Mouse (Mus musculus) liver, adult 2 months (tissue): ENCODE data around the gene Gm13420. TPM values are rescaled to one million over a fixed set of nuclear protein-coding genes. Genes with fewer than 3 reads are reported as not detected.
A peak's percentile ranks its signal among the peaks of the same experiment; 100 is the strongest.
"Not testable (repeated sequence)": the region's sequence is repeated elsewhere in the genome, so short reads cannot be mapped to it uniquely, and the experiment has no call there.

Experiments
- DNase-seq: peaks from one replicate; pipeline ENCODE4 v3.0.0-alpha.2; 2011; ENCODE audit warnings: low read depth, low spot score; ENCODE audit errors: extremely low read depth
- H3K27ac ChIP-seq: fragments of 200-500 bp; replicated peaks from 2 replicates; pipeline ENCODE4 v1.5.1; 2012; ENCODE audit warnings: low read depth, mild to moderate bottlenecking, control low read depth, inconsistent platforms, low read length; ENCODE audit not compliant: insufficient read depth
- H3K27me3 ChIP-seq: fragments of 200-500 bp; 2 replicates; pipeline ENCODE4 v1.6.1; 2012; ENCODE audit warnings: mild to moderate bottlenecking, moderate library complexity, low read length, inconsistent platforms; ENCODE audit not compliant: control insufficient read depth, insufficient read depth
- H3K36me3 ChIP-seq: fragments of 200-500 bp; 2 replicates; pipeline ENCODE4 v1.6.1; 2012; ENCODE audit warnings: low read length, inconsistent platforms; ENCODE audit not compliant: control insufficient read depth, insufficient read depth
- H3K4me1 ChIP-seq: fragments of 200-500 bp; 2 replicates; pipeline ENCODE4 v1.6.1; 2011; ENCODE audit warnings: low read length; ENCODE audit not compliant: control insufficient read depth, insufficient read depth
- H3K4me3 ChIP-seq: fragments of 200-500 bp; 2 replicates; pipeline ENCODE4 v1.5.1; 2011; ENCODE audit warnings: low read depth, mild to moderate bottlenecking, control low read depth, low read length, moderate library complexity; ENCODE audit not compliant: insufficient read depth
- H3K79me2 ChIP-seq: fragments of 200-500 bp; 2 replicates; pipeline ENCODE4 v1.6.1; 2012; ENCODE audit warnings: inconsistent platforms, mild to moderate bottlenecking, low read length, moderate library complexity; ENCODE audit not compliant: control insufficient read depth, insufficient read depth
- H3K9ac ChIP-seq: fragments of 200-500 bp; 2 replicates; pipeline ENCODE4 v1.6.1; 2012; ENCODE audit warnings: low read depth, mild to moderate bottlenecking, control low read depth, inconsistent platforms, low read length
- CTCF ChIP-seq: fragments of 200-500 bp; IDR thresholded peaks from 2 replicates; pipeline ENCODE4 v1.5.1; 2011; ENCODE audit warnings: low read depth, low read length, control low read depth
- POLR2A ChIP-seq: fragments of 200-500 bp; IDR thresholded peaks from 2 replicates; pipeline ENCODE4 v1.6.1; 2011; ENCODE audit warnings: low read length, control low read depth; ENCODE audit not compliant: insufficient read depth; ENCODE audit errors: extremely low read depth
- WGBS: fragments of 180-500 bp; shearing (Covaris S2); methylation state at CpG from one replicate; pipeline ENCODE4 v1.1.7; 2018; 5-methylcytosine and 5-hydroxymethylcytosine counted together
- polyA plus RNA-seq: library from polyadenylated mRNA; depleted of rRNA; stranded (reverse); fragments of >200 nt; gene quantifications from 2 replicates; pipeline ENCODE4 v1.2.3, GENCODE M21; 2012; rRNA removed
- total RNA-seq: library from RNA; depleted of rRNA; stranded (reverse); fragments of >200 nt; gene quantifications from 2 replicates; pipeline ENCODE4 v1.2.3, GENCODE M21; 2014; rRNA removed

Gm13420 gene
- total RNA-seq (0.13 and 0.18 TPM in 2 replicates), polyA plus RNA-seq (0.35 and 0.86 TPM in 2 replicates)

DNA sequence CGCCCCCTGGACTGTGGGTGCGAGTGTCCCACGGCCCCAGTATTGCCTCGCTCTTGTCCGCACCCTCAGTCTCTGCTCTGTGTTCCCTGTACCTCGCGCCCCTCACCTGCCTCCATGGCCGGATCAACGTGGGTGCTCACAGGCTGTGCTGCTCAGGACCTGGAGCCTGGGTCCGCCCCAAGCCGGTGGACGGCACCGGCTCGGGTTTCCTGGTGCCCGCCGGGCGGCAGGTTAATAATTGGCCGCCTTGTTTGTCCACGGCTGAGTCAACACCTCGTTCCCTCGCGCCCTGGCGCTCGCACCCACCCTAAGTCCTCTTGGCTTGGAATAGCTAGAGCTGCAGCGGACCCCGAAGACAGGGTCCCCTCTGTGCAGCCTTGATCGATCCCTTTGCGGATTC, at the start of gene Gm13420:
TSS of gene Gm13420 (minus strand) at position 189 of the 400 bp plus-strand sequence.
- WGBS, result 4% methylated on average over 28 of the region's 28 CpGs
- Histone ChIP-seq H3K4me1 (peaks cover 7% of the 10 kb centered on the region; the same call in 1 of the 2 replicates), H3K36me3 (no peaks in the 10 kb centered on the region), H3K4me3 (peak within 1 kb of the TSS; percentile 65; the same call in 1 of the 2 replicates), H3K27me3 (0 out of 2 replicates have a peak, but pooled peaks cover 5% of the 10 kb centered on the region), H3K27ac (no peak within 1 kb of the TSS), H3K9ac (peak within 1 kb of the TSS; percentile 69), H3K79me2 (no peaks in the 10 kb centered on the region)
- TF ChIP-seq CTCF, result no peak
- TF ChIP-seq POLR2A, result no peak
- peak; percentile 43 for DNase-seq

DNA sequence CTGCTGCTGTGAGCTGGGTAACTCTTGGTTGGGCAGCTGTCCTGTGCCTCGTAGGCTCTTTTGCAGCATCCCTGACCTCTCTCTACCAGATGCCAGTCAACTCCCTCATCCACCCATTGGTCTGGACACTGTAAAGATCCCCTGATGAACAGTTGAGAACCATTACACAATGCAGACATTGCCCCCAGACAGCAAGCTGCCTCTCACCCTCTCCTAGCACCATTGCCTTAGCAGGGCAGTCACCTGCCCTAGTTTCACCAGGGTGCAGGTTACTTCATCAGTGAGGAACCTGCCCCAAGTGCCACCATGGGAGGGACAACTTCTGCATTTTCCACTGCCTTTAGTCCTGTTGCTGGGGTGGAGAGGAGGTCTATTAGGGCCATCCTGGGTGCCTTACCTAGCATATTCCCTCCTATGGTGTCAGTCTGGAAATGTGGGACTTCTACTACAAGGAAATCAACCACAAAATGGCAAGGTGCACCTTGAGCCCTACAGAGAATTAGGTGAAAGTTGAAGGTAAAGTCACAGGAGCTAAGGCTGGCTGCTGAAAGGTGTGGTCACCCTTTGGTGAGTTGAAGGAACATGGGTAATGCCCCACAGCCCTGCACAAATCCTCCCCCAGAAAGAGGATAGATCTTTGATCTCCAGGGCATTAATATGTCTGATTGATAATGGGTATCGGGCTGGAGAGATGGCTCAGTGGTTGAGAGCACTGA, 41.4 kb upstream of the Gm13420 start:
- Histone ChIP-seq H3K9ac (no peak overlapping the region), H3K4me1 (no peaks in the 10 kb centered on the region; the same call in 1 of the 2 replicates), H3K4me3 (no peak overlapping the region), H3K27ac (no peak overlapping the region), H3K27me3 (no peaks in the 10 kb centered on the region), H3K79me2 (no peaks in the 10 kb centered on the region), H3K36me3 (no peaks in the 10 kb centered on the region)
- no peak for DNase-seq
- no peak for TF ChIP-seq POLR2A
- TF ChIP-seq CTCF, result no peak
- WGBS, result 96% methylated on average over 2 of the region's 2 CpGs

DNA sequence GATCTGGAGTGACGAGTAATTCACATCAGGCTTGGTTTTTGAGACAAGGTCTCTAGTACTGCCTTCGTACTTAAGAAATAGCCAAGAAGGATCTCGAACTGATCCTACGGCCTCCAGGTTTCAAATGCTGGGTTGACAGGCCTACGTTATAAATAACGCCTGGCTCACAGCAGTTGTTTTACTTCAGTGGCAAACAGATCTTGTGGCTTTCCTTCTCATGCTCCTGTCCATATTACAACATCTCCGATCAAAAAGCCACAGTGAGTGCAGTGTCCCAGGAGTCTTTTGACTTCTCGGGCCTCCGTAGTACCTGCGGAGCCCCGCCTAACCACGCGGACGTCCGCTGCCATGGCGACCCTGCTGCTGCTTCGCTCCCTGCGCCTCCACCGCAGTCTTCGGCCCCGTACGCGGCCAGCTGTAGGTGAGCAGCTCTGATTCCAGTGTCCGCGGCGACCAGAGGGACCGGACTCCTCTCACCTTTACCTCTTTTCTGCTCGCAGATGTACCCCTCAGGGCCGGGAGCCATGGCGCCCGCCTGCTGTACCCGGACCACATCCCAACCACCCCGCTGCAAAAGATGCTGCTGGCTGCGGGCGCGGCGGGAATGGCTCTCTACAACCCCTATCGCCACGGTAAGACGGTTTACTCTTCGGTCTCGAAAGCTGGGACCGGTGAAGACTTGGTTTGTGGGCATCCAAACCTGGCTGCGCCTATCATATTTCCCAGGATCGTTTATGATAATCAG, 36.6 kb upstream of the Gm13420 start, which contains the start of gene Trub2:
TSS of gene Trub2 (minus strand) at position 566 of the 745 bp plus-strand sequence.
- TF ChIP-seq POLR2A (no peak), CTCF (no peak)
- peaks cover 3% of the 10 kb centered on the region; the same call in 1 of the 2 replicates for H3K36me3 ChIP-seq
- peak within 1 kb of the TSS; percentile 68 for H3K9ac ChIP-seq
- WGBS, result under 1% methylated on average over 45 of the region's 45 CpGs
- H3K79me2 ChIP-seq, result no peaks in the 10 kb centered on the region
- H3K4me3 ChIP-seq, result peak within 1 kb of the TSS; percentile 82
- peak within 1 kb of the TSS; percentile 51 for H3K27ac ChIP-seq
- peaks cover 4% of the 10 kb centered on the region for H3K4me1 ChIP-seq
- H3K27me3 ChIP-seq, result no peaks in the 10 kb centered on the region
- peak; percentile 89 for DNase-seq

DNA sequence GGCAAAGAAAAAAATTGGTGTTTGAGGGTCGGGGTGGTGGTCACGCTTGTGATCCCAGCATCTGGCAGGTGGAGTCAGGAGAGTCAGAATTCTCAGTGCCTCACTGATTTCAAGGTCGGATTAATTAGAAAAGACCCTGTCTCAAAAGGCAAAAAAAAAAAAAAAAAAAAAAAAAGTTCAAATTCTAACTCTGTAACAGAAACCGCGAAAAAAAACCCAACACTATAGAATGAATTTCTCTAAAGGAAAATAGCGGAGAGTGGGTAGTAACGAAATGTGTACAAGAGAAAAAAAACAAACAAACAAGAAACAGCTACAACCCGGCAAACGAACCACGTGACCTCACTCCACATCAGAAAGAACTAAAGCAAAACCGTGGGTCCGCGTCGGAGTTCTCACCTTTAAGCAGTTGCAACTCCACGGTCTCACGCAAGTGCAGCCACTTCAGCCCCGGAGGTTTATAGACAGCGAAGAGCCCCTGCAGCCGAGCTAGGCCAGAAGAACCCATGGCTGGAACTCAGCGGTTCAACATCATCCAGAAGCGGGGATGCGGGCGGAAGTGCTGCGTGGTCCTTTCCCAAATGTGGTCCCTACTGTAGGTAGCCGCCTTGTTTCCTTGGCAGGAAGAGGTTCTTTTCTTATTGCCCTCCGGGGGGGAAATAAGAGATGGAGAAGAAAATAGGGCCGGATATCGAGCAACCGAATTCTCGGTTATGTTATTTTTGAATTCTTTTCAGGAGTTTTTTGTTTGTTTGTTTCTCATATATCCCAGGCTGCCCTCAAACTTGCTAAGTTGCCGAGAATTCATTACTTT, 35.8 kb upstream of the Gm13420 start, which contains the start of gene Coq4:
TSS of gene Coq4 (plus strand) at position 390 of the 814 bp plus-strand sequence.
- H3K27me3 ChIP-seq, result no peaks in the 10 kb centered on the region
- DNase-seq, result peak; percentile 92
- 2% methylated on average over 31 of the region's 31 CpGs for WGBS
- H3K79me2 ChIP-seq, result no peaks in the 10 kb centered on the region
- TF ChIP-seq CTCF (no peak), POLR2A (0 out of 2 replicates have a peak, but pooled peaks have one; percentile 7)
- peak within 1 kb of the TSS; percentile 82 for H3K4me3 ChIP-seq
- peak within 1 kb of the TSS; percentile 51 for H3K27ac ChIP-seq
- H3K9ac ChIP-seq, result peak within 1 kb of the TSS; percentile 68
- H3K36me3 ChIP-seq, result peaks cover 5% of the 10 kb centered on the region; the same call in 1 of the 2 replicates
- H3K4me1 ChIP-seq, result peaks cover 4% of the 10 kb centered on the region

DNA sequence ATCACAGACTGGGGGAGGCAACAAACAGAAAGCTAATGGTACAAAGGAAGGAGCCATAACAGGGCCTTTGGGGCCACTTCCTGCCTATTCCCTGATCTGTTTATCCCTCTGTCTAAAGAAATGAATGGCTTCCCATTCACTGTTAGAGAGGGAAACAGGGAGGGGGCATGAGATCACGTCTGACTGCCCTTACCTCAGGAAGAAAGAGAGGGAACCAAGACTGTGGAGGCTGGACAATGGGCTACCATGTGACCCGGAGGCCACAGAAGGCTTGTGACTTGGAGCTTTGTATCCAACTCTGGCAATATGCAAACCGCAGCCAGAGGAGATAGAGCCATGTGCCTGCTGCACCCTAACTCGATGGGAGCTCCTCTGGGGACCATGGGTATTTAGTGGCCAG, 32.8 kb upstream of the Gm13420 start:
- no peak for DNase-seq
- Histone ChIP-seq H3K79me2 (no peaks in the 10 kb centered on the region), H3K9ac (no peak overlapping the region), H3K36me3 (peaks cover 12% of the 10 kb centered on the region), H3K27ac (no peak overlapping the region), H3K4me1 (peaks cover 4% of the 10 kb centered on the region), H3K27me3 (no peaks in the 10 kb centered on the region), H3K4me3 (no peak overlapping the region)
- TF ChIP-seq POLR2A (no peak), CTCF (no peak)
- 81% methylated on average over 4 of the region's 4 CpGs for WGBS

DNA sequence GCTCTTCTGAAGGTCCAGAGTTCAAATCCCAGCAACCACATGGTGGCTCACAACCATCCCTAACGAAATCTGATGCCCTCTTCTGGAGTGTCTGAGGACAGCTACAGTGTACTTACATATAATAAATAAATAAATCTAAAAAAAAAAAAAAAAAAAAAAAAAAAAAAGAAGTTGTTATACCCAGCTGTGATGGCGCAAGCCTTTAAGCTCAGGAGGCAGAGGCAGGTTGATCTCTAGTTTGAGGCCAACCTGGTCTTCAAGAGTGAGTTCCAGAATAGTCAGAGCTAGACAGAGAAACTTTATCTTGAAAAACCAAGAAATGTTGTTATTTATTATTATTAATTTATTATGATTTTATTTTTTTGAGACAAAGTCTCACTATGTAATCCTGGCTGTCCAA, 29.8 kb upstream of the Gm13420 start:
- peaks cover 12% of the 10 kb centered on the region for H3K36me3 ChIP-seq
- H3K4me3 ChIP-seq, H3K79me2 ChIP-seq, DNase-seq, H3K9ac ChIP-seq, H3K27ac ChIP-seq, H3K4me1 ChIP-seq, H3K27me3 ChIP-seq: not testable (repeated sequence)
- WGBS, result 92% methylated on average over 2 of the region's 2 CpGs
